Mouse (Mus musculus): ENCODE results near the gene Olfr1145. TPM values are rescaled to one million over a fixed set of nuclear protein-coding genes. Genes with fewer than 3 reads are reported as not detected.

Gene Olfr1145
- polyA plus RNA-seq (2015; fragmentation: Nextera tagmentation; extraction: Ambion mirVana) = not detected in 2 replicates

GRCm38 (mm10) chr2:87809522-87809921 lies at the start of gene Olfr1145:
Olfr1145 (plus strand) TSS chr2:87809822.

GRCm38 (mm10) chr2:87779183-87779582 lies 30.4 kb upstream of the Olfr1145 start, which contains the start of gene Olfr152:
Olfr152 (plus strand) TSS chr2:87779483.

GRCm38 (mm10) chr2:87800292-87800691 lies 9.3 kb upstream of the Olfr1145 start, which contains the start of gene Olfr1143:
Olfr1143 (plus strand) TSS chr2:87800592.

GRCm38 (mm10) chr2:87830233-87830632 lies 20.6 kb downstream of the Olfr1145 start, which contains the start of gene Olfr1148:
Olfr1148 (plus strand) TSS chr2:87830533.

GRCm38 (mm10) chr2:87843693-87844092 lies 34.1 kb downstream of the Olfr1145 start, which contains the start of gene Olfr1150-ps1:
Olfr1150-ps1 (plus strand) TSS chr2:87843993.

GRCm38 (mm10) chr2:87855562-87855961 lies 45.9 kb downstream of the Olfr1145 start, which contains the start of gene Olfr1151:
Olfr1151 (plus strand) TSS chr2:87855862.

Other genes with a start within 250 kb of the Olfr1145 start
- gene Olfr1129, start 235.9 kb upstream of the Olfr1145 start, polyA plus RNA-seq (2015; fragmentation: Nextera tagmentation; extraction: Ambion mirVana) = not detected in 2 replicates
- not detected in 2 replicates for gene Olfr1130, start 203.6 kb upstream of the Olfr1145 start, polyA plus RNA-seq (2015; fragmentation: Nextera tagmentation; extraction: Ambion mirVana)
- gene Olfr1131, start 182.7 kb upstream of the Olfr1145 start, polyA plus RNA-seq (2015; fragmentation: Nextera tagmentation; extraction: Ambion mirVana) = not detected in 2 replicates
- not detected in 2 replicates for gene Olfr1132, start 172.3 kb upstream of the Olfr1145 start, polyA plus RNA-seq (2015; fragmentation: Nextera tagmentation; extraction: Ambion mirVana)
- not detected in 2 replicates for gene Olfr1133, start 162.4 kb upstream of the Olfr1145 start, polyA plus RNA-seq (2015; fragmentation: Nextera tagmentation; extraction: Ambion mirVana)
- gene Olfr1134, start 151.4 kb upstream of the Olfr1145 start, polyA plus RNA-seq (2015; fragmentation: Nextera tagmentation; extraction: Ambion mirVana) = not detected in 2 replicates
- gene Olfr1135, start 136.2 kb upstream of the Olfr1145 start, polyA plus RNA-seq (2015; fragmentation: Nextera tagmentation; extraction: Ambion mirVana) = not detected in 2 replicates
- not detected in 2 replicates for gene Olfr1136, start 115.9 kb upstream of the Olfr1145 start, polyA plus RNA-seq (2015; fragmentation: Nextera tagmentation; extraction: Ambion mirVana)
- gene Olfr1137, start 96.6 kb upstream of the Olfr1145 start, polyA plus RNA-seq (2015; fragmentation: Nextera tagmentation; extraction: Ambion mirVana) = not detected in 2 replicates
- not detected in 2 replicates for gene Olfr1138, start 69.8 kb upstream of the Olfr1145 start, polyA plus RNA-seq (2015; fragmentation: Nextera tagmentation; extraction: Ambion mirVana)
- not detected in 2 replicates for gene Olfr1140, start 66.1 kb upstream of the Olfr1145 start, polyA plus RNA-seq (2015; fragmentation: Nextera tagmentation; extraction: Ambion mirVana)
- not detected in 2 replicates for gene Olfr1141, start 55.8 kb upstream of the Olfr1145 start, polyA plus RNA-seq (2015; fragmentation: Nextera tagmentation; extraction: Ambion mirVana)
- not detected in 2 replicates for gene Olfr152, start 30.3 kb upstream of the Olfr1145 start, polyA plus RNA-seq (2015; fragmentation: Nextera tagmentation; extraction: Ambion mirVana)
- gene Olfr1143, start 9.2 kb upstream of the Olfr1145 start, polyA plus RNA-seq (2015; fragmentation: Nextera tagmentation; extraction: Ambion mirVana) = not detected in 2 replicates
- gene Olfr1148, start 20.7 kb downstream of the Olfr1145 start, polyA plus RNA-seq (2015; fragmentation: Nextera tagmentation; extraction: Ambion mirVana) = not detected in 2 replicates
- not detected in 2 replicates for gene Olfr1150-ps1, start 34.2 kb downstream of the Olfr1145 start, polyA plus RNA-seq (2015; fragmentation: Nextera tagmentation; extraction: Ambion mirVana)
- not detected in 2 replicates for gene Olfr1151, start 46.0 kb downstream of the Olfr1145 start, polyA plus RNA-seq (2015; fragmentation: Nextera tagmentation; extraction: Ambion mirVana)
- 0.02 TPM in 1 of 2 replicates, not detected in the other for gene Olfr1152, start 56.7 kb downstream of the Olfr1145 start, polyA plus RNA-seq (2015; fragmentation: Nextera tagmentation; extraction: Ambion mirVana)
- not detected in 2 replicates for gene Olfr1153, start 85.1 kb downstream of the Olfr1145 start, polyA plus RNA-seq (2015; fragmentation: Nextera tagmentation; extraction: Ambion mirVana)
- not detected in 2 replicates for gene Olfr1154, start 95.3 kb downstream of the Olfr1145 start, polyA plus RNA-seq (2015; fragmentation: Nextera tagmentation; extraction: Ambion mirVana)
- not detected in 2 replicates for gene Olfr1155, start 135.3 kb downstream of the Olfr1145 start, polyA plus RNA-seq (2015; fragmentation: Nextera tagmentation; extraction: Ambion mirVana)
- not detected in 2 replicates for gene Olfr1156, start 143.3 kb downstream of the Olfr1145 start, polyA plus RNA-seq (2015; fragmentation: Nextera tagmentation; extraction: Ambion mirVana)
- gene Olfr1157, start 158.5 kb downstream of the Olfr1145 start, polyA plus RNA-seq (2015; fragmentation: Nextera tagmentation; extraction: Ambion mirVana) = not detected in 2 replicates
- gene Olfr74, start 164.8 kb downstream of the Olfr1145 start, polyA plus RNA-seq (2015; fragmentation: Nextera tagmentation; extraction: Ambion mirVana) = not detected in 2 replicates
- gene Olfr1158, start 180.3 kb downstream of the Olfr1145 start, polyA plus RNA-seq (2015; fragmentation: Nextera tagmentation; extraction: Ambion mirVana) = not detected in 2 replicates
- not detected in 2 replicates for gene Olfr1160, start 198.4 kb downstream of the Olfr1145 start, polyA plus RNA-seq (2015; fragmentation: Nextera tagmentation; extraction: Ambion mirVana)
- not detected in 2 replicates for gene Olfr1161, start 213.0 kb downstream of the Olfr1145 start, polyA plus RNA-seq (2015; fragmentation: Nextera tagmentation; extraction: Ambion mirVana)
- not detected in 2 replicates for gene Olfr73, start 227.9 kb downstream of the Olfr1145 start, polyA plus RNA-seq (2015; fragmentation: Nextera tagmentation; extraction: Ambion mirVana)
- gene Olfr1162, start 241.3 kb downstream of the Olfr1145 start, polyA plus RNA-seq (2015; fragmentation: Nextera tagmentation; extraction: Ambion mirVana) = not detected in 2 replicates